Mouse (Mus musculus) bone marrow macrophage, adult 2 months (primary cell): ENCODE measurements around the gene Hist1h4d.

Experiments
- CTCF ChIP-seq: IDR thresholded peaks from 2 replicates; pipeline ENCODE4 v1.5.1; 2012; ENCODE audit warnings: low read depth, mild to moderate bottlenecking, low read length, moderate library complexity
- POLR2A ChIP-seq: IDR thresholded peaks from 2 replicates; pipeline ENCODE4 v1.6.1; 2012; ENCODE audit warnings: mild to moderate bottlenecking, low read depth, low read length, borderline replicate concordance

- TF ChIP-seq CTCF (no peak), POLR2A (no peak)
Observed at GRCm38 (mm10) chr13:23595185-23595584, 13.8 kb downstream of the Hist1h4d start.
